Mouse (Mus musculus): ENCODE data around the gene Rars2. TPM values are rescaled to one million over a fixed set of nuclear protein-coding genes. Genes with fewer than 3 reads are reported as not detected.

Rars2 gene
- polyA plus RNA-seq, 1 experiment: 13.7 TPM

- Histone ChIP-seq H3K4me3 (ENCODE audit: control insufficient read depth, low read depth, low read length) (no peak overlapping the region), H3K4me1 (ENCODE audit: control insufficient read depth, insufficient read depth, low read length) (no peaks in the 10 kb centered on the region), H3K36me3 (ENCODE audit: control insufficient read depth, insufficient read depth, low read length) (no peaks in the 10 kb centered on the region; the same call in none of the 2 replicates)
Measured at GRCm38 (mm10) chr4:34661927-34662326, 47.2 kb downstream of the Rars2 start.

DNA sequence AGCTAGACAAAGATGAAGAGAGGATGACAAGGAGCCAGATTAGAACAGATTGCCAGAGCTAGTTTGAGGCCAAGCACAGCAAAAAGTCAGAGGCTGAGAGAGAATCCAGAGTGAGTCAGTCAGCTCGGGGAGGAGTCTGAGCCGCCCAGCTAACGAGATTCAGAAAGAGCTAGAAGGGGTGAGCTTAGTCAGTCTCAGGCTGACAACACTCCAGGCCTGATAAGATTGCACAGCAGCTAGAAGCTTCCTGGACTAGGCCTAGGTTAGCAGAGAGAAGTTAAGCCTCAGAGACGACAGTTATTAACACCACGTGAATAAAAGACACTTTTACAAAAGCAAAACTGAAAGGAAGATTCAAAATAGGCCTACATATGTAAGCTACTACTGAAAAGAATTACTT is 53.2 kb downstream of the Rars2 start:
- Histone ChIP-seq H3K4me3 (ENCODE audit: control insufficient read depth, low read depth, low read length) (no peak overlapping the region), H3K27ac (ENCODE audit: control insufficient read depth, insufficient read depth, low read depth, low read length) (no peak overlapping the region), H3K4me1 (ENCODE audit: control insufficient read depth, insufficient read depth, low read length) (no peaks in the 10 kb centered on the region), H3K27me3 (ENCODE audit: control insufficient read depth, insufficient read depth, low read length) (no peaks in the 10 kb centered on the region), H3K36me3 (ENCODE audit: control insufficient read depth, insufficient read depth, low read length) (no peaks in the 10 kb centered on the region; the same call in 1 of the 2 replicates)
- TF ChIP-seq CTCF (IDR thresholded peaks at IDR 0.05; ENCODE audit: control insufficient read depth, insufficient read depth, insufficient replicate concordance, low read depth, low read length): no peak
- no peak for TF ChIP-seq POLR2A (IDR thresholded peaks at IDR 0.05; ENCODE audit: control insufficient read depth, low read depth, low read length)

More at GRCm38 (mm10) chr4:34661927-34662326, 47.2 kb downstream of the Rars2 start:
- TF ChIP-seq CTCF (IDR thresholded peaks at IDR 0.05; ENCODE audit: control insufficient read depth, insufficient read depth, insufficient replicate concordance, low read depth, low read length): no peak
- no peak for TF ChIP-seq POLR2A (IDR thresholded peaks at IDR 0.05; ENCODE audit: control insufficient read depth, low read depth, low read length)
- H3K27ac ChIP-seq (ENCODE audit: control insufficient read depth, insufficient read depth, low read depth, low read length): no peak overlapping the region
- H3K27me3 ChIP-seq (ENCODE audit: control insufficient read depth, insufficient read depth, low read length): no peaks in the 10 kb centered on the region

DNA sequence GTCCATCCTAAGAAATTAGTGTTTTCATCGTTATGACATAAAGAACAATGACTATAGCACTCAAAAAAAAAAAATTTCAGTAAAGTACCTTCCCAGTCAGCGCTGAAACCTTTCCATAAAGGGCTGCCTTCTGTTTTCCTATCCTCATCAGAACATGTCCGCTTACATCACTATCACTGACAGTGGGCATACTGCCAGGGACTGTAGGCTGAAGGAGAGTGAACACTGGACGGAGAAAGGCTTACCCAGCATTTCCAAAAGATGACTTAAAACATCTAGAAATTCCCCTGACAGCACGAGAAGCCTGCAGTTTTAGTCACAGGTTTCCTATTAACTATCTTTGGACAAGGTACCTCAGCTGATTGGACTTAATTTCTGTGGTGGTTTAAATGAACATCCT is 59.0 kb downstream of the Rars2 start:
- Histone ChIP-seq H3K4me3 (ENCODE audit: control insufficient read depth, low read depth, low read length) (no peak overlapping the region), H3K4me1 (ENCODE audit: control insufficient read depth, insufficient read depth, low read length) (no peaks in the 10 kb centered on the region), H3K27me3 (ENCODE audit: control insufficient read depth, insufficient read depth, low read length) (no peaks in the 10 kb centered on the region), H3K27ac (ENCODE audit: control insufficient read depth, insufficient read depth, low read depth, low read length) (no peak overlapping the region), H3K36me3 (ENCODE audit: control insufficient read depth, insufficient read depth, low read length) (no peaks in the 10 kb centered on the region)
- TF ChIP-seq CTCF (IDR thresholded peaks at IDR 0.05; ENCODE audit: control insufficient read depth, insufficient read depth, insufficient replicate concordance, low read depth, low read length): no peak

DNA sequence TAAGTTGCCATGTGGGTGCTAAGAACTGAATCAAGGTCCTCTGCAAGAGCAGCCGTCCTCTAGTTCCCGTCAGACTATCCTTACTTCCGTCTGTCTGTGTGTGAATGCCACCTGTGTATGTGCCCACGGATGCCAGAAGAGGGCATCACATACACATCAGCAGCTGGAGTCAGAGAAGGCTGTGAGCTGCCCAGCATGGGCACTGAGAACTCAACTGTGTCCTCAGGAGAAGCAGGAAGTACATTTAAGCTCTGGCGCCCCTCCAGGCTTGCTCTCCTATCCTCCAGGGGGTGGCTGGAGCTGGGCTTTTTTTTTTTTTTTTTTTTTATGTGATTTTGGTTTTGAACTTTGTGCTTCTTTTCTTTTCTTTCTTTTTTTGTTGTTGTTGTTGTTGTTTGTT is 65.8 kb downstream of the Rars2 start:
- Histone ChIP-seq H3K27ac (ENCODE audit: control insufficient read depth, insufficient read depth, low read depth, low read length) (no peak overlapping the region), H3K4me1 (ENCODE audit: control insufficient read depth, insufficient read depth, low read length) (no peaks in the 10 kb centered on the region), H3K4me3 (ENCODE audit: control insufficient read depth, low read depth, low read length) (no peak overlapping the region), H3K36me3 (ENCODE audit: control insufficient read depth, insufficient read depth, low read length) (no peaks in the 10 kb centered on the region), H3K27me3 (ENCODE audit: control insufficient read depth, insufficient read depth, low read length) (no peaks in the 10 kb centered on the region)
- no peak for TF ChIP-seq CTCF (IDR thresholded peaks at IDR 0.05; ENCODE audit: control insufficient read depth, insufficient read depth, insufficient replicate concordance, low read depth, low read length)
- TF ChIP-seq POLR2A (IDR thresholded peaks at IDR 0.05; ENCODE audit: control insufficient read depth, low read depth, low read length): no peak

- H3K4me3 ChIP-seq (ENCODE audit: control insufficient read depth, low read depth, low read length): peak within 1 kb of the TSS; percentile 93
- TF ChIP-seq CTCF (IDR thresholded peaks at IDR 0.05; ENCODE audit: control insufficient read depth, insufficient read depth, insufficient replicate concordance, low read depth, low read length) (no peak), POLR2A (IDR thresholded peaks at IDR 0.05; ENCODE audit: control insufficient read depth, low read depth, low read length) (peak; percentile 77)
- H3K4me1 ChIP-seq (ENCODE audit: control insufficient read depth, insufficient read depth, low read length): no peaks in the 10 kb centered on the region; the same call in 1 of the 2 replicates
- peak within 1 kb of the TSS; percentile 73 for H3K27ac ChIP-seq (ENCODE audit: control insufficient read depth, insufficient read depth, low read depth, low read length)
- H3K36me3 ChIP-seq (ENCODE audit: control insufficient read depth, insufficient read depth, low read length): no peaks in the 10 kb centered on the region
- H3K27me3 ChIP-seq (ENCODE audit: control insufficient read depth, insufficient read depth, low read length): no peaks in the 10 kb centered on the region
Measured at GRCm38 (mm10) chr4:34686874-34687567, 72.3 kb downstream of the Rars2 start, which contains the start of gene Slc35a1. Slc35a1 (minus strand) TSS chr4:34687438.

GRCm38 (mm10) chr4:34688021-34688420 is 73.3 kb downstream of the Rars2 start:
- Histone ChIP-seq H3K27me3 (ENCODE audit: control insufficient read depth, insufficient read depth, low read length) (no peaks in the 10 kb centered on the region), H3K27ac (ENCODE audit: control insufficient read depth, insufficient read depth, low read depth, low read length) (no peak overlapping the region), H3K4me1 (ENCODE audit: control insufficient read depth, insufficient read depth, low read length) (no peaks in the 10 kb centered on the region; the same call in 1 of the 2 replicates), H3K4me3 (ENCODE audit: control insufficient read depth, low read depth, low read length) (no peak overlapping the region), H3K36me3 (ENCODE audit: control insufficient read depth, insufficient read depth, low read length) (no peaks in the 10 kb centered on the region)
- TF ChIP-seq CTCF (IDR thresholded peaks at IDR 0.05; ENCODE audit: control insufficient read depth, insufficient read depth, insufficient replicate concordance, low read depth, low read length) (no peak), POLR2A (IDR thresholded peaks at IDR 0.05; ENCODE audit: control insufficient read depth, low read depth, low read length) (no peak)

DNA sequence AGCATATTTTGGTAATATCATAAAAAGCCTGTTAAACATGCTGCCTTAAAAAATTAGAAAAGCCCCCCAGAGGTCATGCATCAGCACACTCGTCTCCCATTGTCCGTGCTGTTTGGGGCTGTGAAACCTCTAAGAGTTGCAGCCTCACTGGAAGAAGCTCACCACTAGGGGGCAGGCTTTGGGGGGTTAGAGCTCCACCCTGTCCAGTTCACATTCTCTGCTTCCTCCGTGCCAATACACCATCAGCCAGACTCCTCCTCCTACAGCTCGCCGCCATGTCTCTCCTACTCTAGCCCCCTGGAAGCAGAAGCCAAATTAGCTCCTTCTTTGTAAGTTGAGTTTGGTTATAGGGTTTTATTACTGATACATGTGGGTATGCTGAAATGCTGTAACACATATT is 86.8 kb downstream of the Rars2 start:
- no peaks in the 10 kb centered on the region for H3K36me3 ChIP-seq (ENCODE audit: control insufficient read depth, insufficient read depth, low read length)
- H3K4me1 ChIP-seq (ENCODE audit: control insufficient read depth, insufficient read depth, low read length): no peaks in the 10 kb centered on the region
- no peak overlapping the region for H3K27ac ChIP-seq (ENCODE audit: control insufficient read depth, insufficient read depth, low read depth, low read length)
- TF ChIP-seq POLR2A (IDR thresholded peaks at IDR 0.05; ENCODE audit: control insufficient read depth, low read depth, low read length) (no peak), CTCF (IDR thresholded peaks at IDR 0.05; ENCODE audit: control insufficient read depth, insufficient read depth, insufficient replicate concordance, low read depth, low read length) (peak; percentile 75)
- no peak overlapping the region for H3K4me3 ChIP-seq (ENCODE audit: control insufficient read depth, low read depth, low read length)
- H3K27me3 ChIP-seq (ENCODE audit: control insufficient read depth, insufficient read depth, low read length): no peaks in the 10 kb centered on the region
